In genomic region chr8:9977016-9977415, GRCm38 (mm10) we compare ENCODE assay signal across 7 mouse cellular contexts. TPM values are rescaled to one million over a fixed set of nuclear protein-coding genes. Genes with fewer than 3 reads are reported as not detected.
DNase-seq lines count a peak whose midpoint lies in the region; ATAC-seq lines count a peak whose summit lies in the region.

No protein-coding gene starts in this region.

- H3K4me1 ChIP-seq in heart, embryonic 13.5 days: peaks cover 43% of the 10 kb centered on the region
- peaks cover 31% of the 10 kb centered on the region for H3K4me1 ChIP-seq in limb, embryonic 12.5 days (replicated peaks)
- peaks cover 49% of the 10 kb centered on the region for H3K4me1 ChIP-seq in neural tube, embryonic 15.5 days

- ATAC-seq in heart, embryonic 13.5 days (ENCODE audit: extremely low read depth, insufficient number of reproducible peaks, low FRiP score, low TSS enrichment): no peak
- peak; percentile 5; the same call in 1 of the 2 replicates for ATAC-seq in limb, embryonic 12.5 days (ENCODE audit: insufficient number of reproducible peaks, insufficient read depth, low FRiP score, low TSS enrichment, low read depth)
- ATAC-seq in neural tube, embryonic 15.5 days (ENCODE audit: low FRiP score): no peak

- no peaks in the 10 kb centered on the region for H3K9me3 ChIP-seq in heart, embryonic 13.5 days
- no peaks in the 10 kb centered on the region for H3K9me3 ChIP-seq in limb, embryonic 12.5 days
- no peaks in the 10 kb centered on the region for H3K9me3 ChIP-seq in neural tube, embryonic 15.5 days (replicated peaks)

- DNase-seq in right cerebral cortex, postnatal 4 days: peak; percentile 4
- DNase-seq in right cerebral cortex, postnatal 36 days (ENCODE audit: low spot score in 2 of 2): no peak
- peak; percentile 48 for DNase-seq in cerebellum, adult 9-11 months
- no peak for DNase-seq in T-cell, adult 2 months (ENCODE audit: low spot score)

- no peaks in the 10 kb centered on the region for H3K27me3 ChIP-seq in heart, embryonic 13.5 days (replicated peaks)
- H3K27me3 ChIP-seq in limb, embryonic 12.5 days: no peaks in the 10 kb centered on the region
- no peaks in the 10 kb centered on the region for H3K27me3 ChIP-seq in neural tube, embryonic 15.5 days (replicated peaks)

- H3K4me3 ChIP-seq in heart, embryonic 13.5 days: peak overlapping the region; percentile 98
- H3K4me3 ChIP-seq in limb, embryonic 12.5 days (replicated peaks): peak overlapping the region; percentile 90
- H3K4me3 ChIP-seq in neural tube, embryonic 15.5 days (replicated peaks): peak overlapping the region; percentile 98

- H3K36me3 ChIP-seq in heart, embryonic 13.5 days: peaks cover 17% of the 10 kb centered on the region
- peaks cover 16% of the 10 kb centered on the region for H3K36me3 ChIP-seq in limb, embryonic 12.5 days
- H3K36me3 ChIP-seq in neural tube, embryonic 15.5 days: peaks cover 17% of the 10 kb centered on the region

- H3K9ac ChIP-seq in heart, embryonic 13.5 days: peak overlapping the region; percentile 95
- H3K9ac ChIP-seq in limb, embryonic 12.5 days (replicated peaks): peak overlapping the region; percentile 85; the same call in 1 of the 2 replicates
- peak overlapping the region; percentile 34 for H3K9ac ChIP-seq in neural tube, embryonic 15.5 days (replicated peaks)

- peak overlapping the region; percentile 93 for H3K4me2 ChIP-seq in heart, embryonic 13.5 days
- H3K4me2 ChIP-seq in limb, embryonic 12.5 days: peak overlapping the region; percentile 79
- peak overlapping the region; percentile 72 for H3K4me2 ChIP-seq in neural tube, embryonic 15.5 days

- 43% methylated on average over 15 of the region's 15 CpGs for WGBS in heart, embryonic 13.5 days
- 35% methylated on average over 15 of the region's 15 CpGs for WGBS in limb, embryonic 12.5 days
- 38% methylated on average over 15 of the region's 15 CpGs for WGBS in neural tube, embryonic 15.5 days

- peak overlapping the region; percentile 34 for H3K27ac ChIP-seq in heart, embryonic 13.5 days (replicated peaks)
- H3K27ac ChIP-seq in limb, embryonic 12.5 days: peak overlapping the region; percentile 87
- H3K27ac ChIP-seq in neural tube, embryonic 15.5 days (replicated peaks): peak overlapping the region; percentile 51; the same call in 1 of the 2 replicates

RNA-seq across cellular contexts. Expression of gene Lig4, which starts 0.5 kb away (rescaled TPM):
- 3.8 and 4.0 TPM in 2 replicates for polyA plus RNA-seq in heart, embryonic 13.5 days (2015; fragmentation: Nextera tagmentation; extraction: Ambion mirVana)
- polyA plus RNA-seq in limb, embryonic 12.5 days (2016; fragmentation: Nextera tagmentation; extraction: Ambion mirVana): 6.2 and 7.9 TPM in 2 replicates
- 9.4 and 10.8 TPM in 2 replicates for polyA plus RNA-seq in neural tube, embryonic 15.5 days (2015; fragmentation: Nextera tagmentation; extraction: Ambion mirVana)

RNA-seq across cellular contexts. Expression of gene Abhd13, which starts 0.5 kb away (rescaled TPM):
- 11.1 and 12.0 TPM in 2 replicates for polyA plus RNA-seq in heart, embryonic 13.5 days (2015; fragmentation: Nextera tagmentation; extraction: Ambion mirVana)
- polyA plus RNA-seq in limb, embryonic 12.5 days (2016; fragmentation: Nextera tagmentation; extraction: Ambion mirVana): 21.4 and 22.0 TPM in 2 replicates
- 12.8 and 13.2 TPM in 2 replicates for polyA plus RNA-seq in neural tube, embryonic 15.5 days (2015; fragmentation: Nextera tagmentation; extraction: Ambion mirVana)

RNA-seq across cellular contexts. Expression of gene Tnfsf13b, which starts 29.3 kb away (rescaled TPM):
- polyA plus RNA-seq in heart, embryonic 13.5 days (2015; fragmentation: Nextera tagmentation; extraction: Ambion mirVana): 0.37 and 0.68 TPM in 2 replicates
- 0.53 and 0.54 TPM in 2 replicates for polyA plus RNA-seq in limb, embryonic 12.5 days (2016; fragmentation: Nextera tagmentation; extraction: Ambion mirVana)
- 1.3 and 1.6 TPM in 2 replicates for polyA plus RNA-seq in neural tube, embryonic 15.5 days (2015; fragmentation: Nextera tagmentation; extraction: Ambion mirVana)

Comparison
In these comparisons a context has a peak if more than half of its experiments do, and no peak if none do; other contexts are left out.
1. DNase-seq: peak in right cerebral cortex, postnatal 4 days (single experiment) and cerebellum, adult 9-11 months (single experiment); none in right cerebral cortex, postnatal 36 days (0 of 2) and T-cell, adult 2 months (single experiment).
2. H3K27ac ChIP-seq: peak in every context shown above with its lines; median percentile 87 in limb, embryonic 12.5 days; 51 in neural tube, embryonic 15.5 days; 34 in heart, embryonic 13.5 days.
3. H3K9ac ChIP-seq: peak in every context shown above with its lines; median percentile 95 in heart, embryonic 13.5 days; 85 in limb, embryonic 12.5 days; 34 in neural tube, embryonic 15.5 days.
4. Peak in every context shown above with its lines, with median percentiles within 50 percentile points of each other: H3K4me2 ChIP-seq and H3K4me3 ChIP-seq.